Mouse (Mus musculus) liver, embryonic 14.5 days (tissue): ENCODE results near the gene Ubn1. TPM values are rescaled to one million over a fixed set of nuclear protein-coding genes. Genes with fewer than 3 reads are reported as not detected.

Experiments
- ATAC-seq: fragments of 200-750 bp; cut with Nextera tagmentation; 2 replicates; pipeline ENCODE4 v1.8.0; 2017; ENCODE audit warnings: moderate number of reproducible peaks, mild to moderate bottlenecking, moderate library complexity; ENCODE audit not compliant: insufficient read depth
- DNase-seq, 3 experiments: peaks; one replicate each; pipeline ENCODE4 v3.0.0-alpha.2; 2012 to 2013; ENCODE audit warnings: low read depth in 3 of 3, low spot score in 3 of 3
- H3K27ac ChIP-seq: fragments of 300-500 bp; sonication (generic); 2 replicates; pipeline ENCODE4 v1.5.1; 2014; ENCODE audit warnings: moderate library complexity, mild to moderate bottlenecking, control low read depth, inconsistent platforms
- H3K27me3 ChIP-seq: fragments of 300-500 bp; sonication (generic); 2 replicates; pipeline ENCODE4 v1.6.1; 2014; ENCODE audit warnings: mild to moderate bottlenecking, low read length, moderate library complexity; ENCODE audit not compliant: control insufficient read depth, insufficient read depth
- H3K36me3 ChIP-seq: fragments of 300-500 bp; sonication (generic); replicated peaks from 2 replicates; pipeline ENCODE4 v1.6.1; 2014; ENCODE audit warnings: low read depth; ENCODE audit not compliant: control insufficient read depth, insufficient read depth
- H3K4me1 ChIP-seq, 2 experiments: fragments of 200-500 bp in 1 of 2; fragments of 300-500 bp in 1 of 2; sonication (generic) in 1 of 2; replicated peaks; 2 replicates each; pipeline ENCODE4 v1.6.1; 2012 to 2014; ENCODE audit warnings: antibody characterized with exemption in 1 of 2, inconsistent platforms in 1 of 2, low read length in 1 of 2; ENCODE audit not compliant: control insufficient read depth in 2 of 2, insufficient read depth in 2 of 2
- H3K4me2 ChIP-seq: fragments of 300-500 bp; sonication (generic); 2 replicates; pipeline ENCODE4 v1.6.1; 2014; ENCODE audit warnings: low read depth, mild to moderate bottlenecking, control low read depth, moderate library complexity
- H3K4me3 ChIP-seq, 2 experiments: fragments of 200-500 bp in 1 of 2; fragments of 300-500 bp in 1 of 2; sonication (generic) in 1 of 2; 2 replicates each; pipeline ENCODE4 v1.5.1; 2012 to 2014; ENCODE audit warnings: low read depth in 2 of 2, low read length in 2 of 2, mild to moderate bottlenecking in 2 of 2, control low read depth in 1 of 2, inconsistent platforms in 1 of 2, moderate library complexity in 1 of 2; ENCODE audit not compliant: insufficient read depth in 1 of 2
- H3K9ac ChIP-seq: fragments of 300-500 bp; sonication (generic); replicated peaks from 2 replicates; pipeline ENCODE4 v1.6.1; 2014; ENCODE audit warnings: mild to moderate bottlenecking, control low read depth, moderate library complexity
- H3K9me3 ChIP-seq: fragments of 300-500 bp; sonication (generic); 2 replicates; pipeline ENCODE4 v1.6.1; 2016; ENCODE audit warnings: low read length, mixed read lengths; ENCODE audit not compliant: control insufficient read depth
- CTCF ChIP-seq: IDR thresholded peaks from 2 replicates; pipeline ENCODE4 v1.5.1; 2016; ENCODE audit warnings: antibody characterized with exemption, low read depth, control low read depth
- EP300 ChIP-seq: IDR thresholded peaks from 2 replicates; pipeline ENCODE4 v1.6.1; 2016; ENCODE audit warnings: antibody characterized with exemption, low read depth
- WGBS: fragments of 180-500 bp; shearing (Covaris S2); extraction: QIAGEN DNeasy Blood & Tissue Kit; methylation state at CpG from one replicate; pipeline ENCODE4 v1.1.7; 2014; ENCODE audit not compliant: insufficient replicate concordance; 5-methylcytosine and 5-hydroxymethylcytosine counted together
- polyA plus RNA-seq, 2 experiments: library from polyadenylated mRNA; depleted of rRNA in 1 of 2; stranded (reverse) in 1 of 2; unstranded in 1 of 2; fragments of >200 nt; fragmentation: Nextera tagmentation in 1 of 2; extraction: Ambion mirVana in 1 of 2; gene quantifications; 2 replicates each; pipeline versions ENCODE4 v1.2.1 to v1.2.3; 2012 to 2014

The Ubn1 gene
- polyA plus RNA-seq, 2 experiments, result 8.9 to 11.5 TPM

DNA sequence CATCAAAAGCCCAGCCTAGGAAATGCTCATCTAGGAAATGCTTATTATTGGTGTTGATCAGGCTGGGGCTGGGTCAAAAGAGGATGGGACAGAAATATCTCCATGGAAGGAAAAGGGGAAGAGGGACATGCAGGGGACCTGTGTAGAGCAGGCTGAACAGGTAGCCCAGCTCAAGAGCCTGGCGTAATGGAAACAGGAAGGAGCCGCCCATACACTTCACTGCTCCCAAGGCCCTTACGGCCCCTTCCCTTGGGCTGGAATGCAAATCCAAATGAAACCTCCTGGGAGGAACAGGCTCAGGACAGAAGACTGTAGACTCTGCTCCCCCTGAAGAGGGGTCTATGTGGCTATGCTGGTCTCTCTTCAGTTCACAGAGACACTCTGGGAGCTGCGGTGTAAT, 35.3 kb upstream of the Ubn1 start:
- no peaks in the 10 kb centered on the region for H3K27me3 ChIP-seq
- no peak overlapping the region for H3K27ac ChIP-seq
- TF ChIP-seq CTCF (no peak), EP300 (no peak)
- H3K4me1 ChIP-seq, result peaks cover 7 to 20% of the 10 kb centered on the region in 2 experiments; a peak in 3 of 4 replicates
- DNase-seq (no peak), ATAC-seq (no peak)
- peaks cover 48% of the 10 kb centered on the region for H3K36me3 ChIP-seq
- no peak overlapping the region for H3K9ac ChIP-seq
- H3K4me3 ChIP-seq, result no peak overlapping the region
- H3K4me2 ChIP-seq, result no peak overlapping the region
- WGBS, result 86% methylated on average over 4 of the region's 4 CpGs
- no peaks in the 10 kb centered on the region for H3K9me3 ChIP-seq

- no peak overlapping the region for H3K9ac ChIP-seq
- peaks cover 81% of the 10 kb centered on the region for H3K36me3 ChIP-seq
- H3K4me2 ChIP-seq, result no peak overlapping the region
- H3K27me3 ChIP-seq, result no peaks in the 10 kb centered on the region
- H3K9me3 ChIP-seq, result no peaks in the 10 kb centered on the region
- no peak overlapping the region for H3K4me3 ChIP-seq
- no peak overlapping the region for H3K27ac ChIP-seq
- WGBS, result 77% methylated on average over 3 of the region's 3 CpGs
- TF ChIP-seq EP300 (no peak), CTCF (no peak)
- H3K4me1 ChIP-seq, result no peaks in the 10 kb centered on the region
- ATAC-seq, result no peak
- DNase-seq, result no peak
Observed at GRCm38 (mm10) chr16:5024021-5024420, 25.8 kb upstream of the Ubn1 start.

- Histone ChIP-seq H3K36me3 (peaks cover 91% of the 10 kb centered on the region), H3K4me2 (no peak overlapping the region), H3K9ac (no peak overlapping the region), H3K4me3 (no peak overlapping the region), H3K9me3 (no peaks in the 10 kb centered on the region), H3K27ac (no peak overlapping the region), H3K4me1 (no peaks in the 10 kb centered on the region), H3K27me3 (no peaks in the 10 kb centered on the region)
- 46% methylated on average over 2 of the region's 2 CpGs for WGBS
- ATAC-seq (0 out of 2 replicates have a peak, but pooled peaks have one; percentile 26), DNase-seq (no peak)
- no peak for TF ChIP-seq CTCF
- TF ChIP-seq EP300, result no peak
Observed at GRCm38 (mm10) chr16:5029847-5030246, 20.0 kb upstream of the Ubn1 start.

GRCm38 (mm10) chr16:5035591-5035990, 14.3 kb upstream of the Ubn1 start:
- TF ChIP-seq CTCF, result no peak
- no peak for TF ChIP-seq EP300
- H3K27me3 ChIP-seq, result no peaks in the 10 kb centered on the region
- ATAC-seq (no peak), DNase-seq (no peak)
- H3K9ac ChIP-seq, result no peak overlapping the region
- peaks cover 91% of the 10 kb centered on the region for H3K36me3 ChIP-seq
- H3K4me1 ChIP-seq, result no peaks in the 10 kb centered on the region
- 93% methylated on average over 3 of the region's 3 CpGs for WGBS
- H3K4me3 ChIP-seq, result no peak overlapping the region
- H3K9me3 ChIP-seq, result no peaks in the 10 kb centered on the region
- H3K27ac ChIP-seq, result no peak overlapping the region
- no peak overlapping the region for H3K4me2 ChIP-seq

DNA sequence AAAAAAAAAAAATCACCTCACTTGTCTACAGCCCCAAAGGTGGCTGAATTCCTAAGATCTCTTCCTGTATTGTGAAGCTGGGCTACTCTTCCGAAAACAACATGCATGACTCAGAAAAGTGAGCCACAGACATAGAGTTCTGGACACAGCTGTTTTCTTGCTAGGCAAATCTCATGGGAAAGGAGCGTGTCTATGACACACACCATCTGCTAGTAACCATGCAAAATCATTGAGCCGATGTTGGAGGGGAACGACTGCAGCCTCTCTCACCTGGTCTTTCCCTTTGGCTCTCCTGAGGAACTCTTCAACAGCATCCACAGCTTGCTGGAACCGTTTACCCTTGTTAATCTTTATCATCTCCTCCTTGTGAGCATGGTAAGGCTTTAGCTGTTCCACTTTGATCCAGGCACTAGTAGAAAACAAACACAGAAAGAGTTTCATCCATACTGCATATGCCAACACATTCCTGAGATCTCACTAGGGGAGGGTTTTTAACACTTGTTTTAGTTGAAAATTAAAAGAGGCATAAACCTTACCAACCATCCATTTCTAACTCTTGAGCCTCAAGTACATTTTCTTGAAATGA, 13.1 kb upstream of the Ubn1 start:
- H3K27ac ChIP-seq, result no peak overlapping the region
- 75% methylated on average over 5 of the region's 5 CpGs for WGBS
- no peak for TF ChIP-seq EP300
- no peak for TF ChIP-seq CTCF
- no peak overlapping the region for H3K4me2 ChIP-seq
- no peak overlapping the region for H3K9ac ChIP-seq
- H3K4me1 ChIP-seq, result no peaks in the 10 kb centered on the region
- no peaks in the 10 kb centered on the region for H3K27me3 ChIP-seq
- peaks cover 86% of the 10 kb centered on the region for H3K36me3 ChIP-seq
- no peaks in the 10 kb centered on the region for H3K9me3 ChIP-seq
- no peak overlapping the region for H3K4me3 ChIP-seq
- no peak for DNase-seq
- no peak for ATAC-seq
